Mouse (Mus musculus) adrenal gland, postnatal 36 days (tissue): ENCODE results near the gene Sox2. TPM values are rescaled to one million over a fixed set of nuclear protein-coding genes. Genes with fewer than 3 reads are reported as not detected.

Experiments
- DNase-seq, 2 experiments: peaks; one replicate each; pipeline ENCODE4 v3.0.0; 2021; ENCODE audit warnings: mixed read lengths in 1 of 2
- total RNA-seq, 2 experiments: library from RNA; stranded (reverse); gene quantifications; 2 replicates each; pipeline ENCODE4 v1.2.3; 2021

The Sox2 gene
- total RNA-seq, 2 experiments from 2014 or later: 0.26 to 0.53 TPM

DNA sequence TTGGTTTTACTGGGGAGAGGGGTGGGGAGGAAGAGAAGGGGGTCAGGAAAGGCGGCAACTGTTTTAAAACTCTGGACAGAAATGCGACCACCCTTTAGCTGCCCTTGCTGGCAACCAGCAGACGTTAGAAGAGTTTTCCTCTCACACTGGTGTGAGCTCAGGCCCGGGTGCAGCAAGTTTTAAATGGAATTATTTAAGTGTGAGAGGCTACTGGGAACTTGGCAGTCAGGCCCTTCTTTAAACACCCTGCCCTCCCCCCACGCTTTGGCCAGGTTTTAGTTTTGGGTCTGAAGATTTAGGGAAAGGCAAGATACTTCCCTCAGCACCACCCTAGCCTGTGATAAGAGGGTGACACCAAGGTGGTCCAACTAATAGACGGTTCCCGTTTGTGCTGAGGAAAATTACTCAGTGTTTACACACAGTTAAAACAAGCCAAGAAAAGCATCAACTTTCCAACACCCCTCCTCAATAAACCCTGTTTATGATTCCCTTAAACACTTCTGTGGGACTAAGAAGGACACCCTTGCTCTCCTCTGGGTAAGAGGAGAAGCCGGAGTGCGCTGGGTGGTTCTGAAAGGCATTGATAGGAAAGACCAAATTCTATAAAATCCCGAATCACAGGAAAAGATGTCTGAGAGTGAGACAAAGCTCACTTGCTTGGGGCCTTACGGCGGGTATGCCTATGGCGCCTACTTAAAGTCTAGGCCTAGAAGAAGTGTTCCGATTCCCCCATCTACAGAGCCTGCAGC lies 10.5 kb downstream of the Sox2 start:
- DNase-seq: no peak

DNA sequence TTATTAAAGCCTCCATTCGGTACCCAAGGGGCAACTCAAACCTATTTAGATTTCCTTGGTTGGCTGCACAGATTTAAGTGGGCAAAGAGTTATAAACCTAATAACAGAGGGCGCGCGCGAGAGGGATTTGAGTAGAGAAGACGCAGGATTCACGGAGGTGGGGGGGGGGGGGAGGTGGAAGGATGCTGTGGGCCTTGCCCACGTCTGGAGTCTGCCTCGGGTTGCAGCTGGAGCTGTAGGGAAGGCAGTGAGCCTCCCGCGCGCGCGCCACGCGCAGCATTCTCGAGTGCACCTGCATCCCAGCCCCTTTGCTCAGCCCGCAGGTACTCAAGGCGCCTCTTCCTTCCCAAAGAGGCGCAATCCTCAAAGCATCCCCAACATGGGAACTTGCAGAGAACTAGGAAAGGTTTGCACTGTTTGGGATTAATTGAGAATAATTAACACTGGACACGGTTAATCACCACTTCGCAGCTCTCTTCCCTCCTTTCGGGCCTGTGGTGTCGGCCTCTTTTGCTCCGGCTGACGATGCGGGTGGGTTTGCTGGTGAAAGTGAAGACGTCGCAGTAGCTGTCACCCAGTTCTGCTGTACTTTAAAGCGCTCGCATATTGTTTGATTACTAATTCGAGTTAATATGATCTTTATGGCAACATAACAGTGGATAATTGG lies 11.3 kb downstream of the Sox2 start:
- DNase-seq: no peak

DNA sequence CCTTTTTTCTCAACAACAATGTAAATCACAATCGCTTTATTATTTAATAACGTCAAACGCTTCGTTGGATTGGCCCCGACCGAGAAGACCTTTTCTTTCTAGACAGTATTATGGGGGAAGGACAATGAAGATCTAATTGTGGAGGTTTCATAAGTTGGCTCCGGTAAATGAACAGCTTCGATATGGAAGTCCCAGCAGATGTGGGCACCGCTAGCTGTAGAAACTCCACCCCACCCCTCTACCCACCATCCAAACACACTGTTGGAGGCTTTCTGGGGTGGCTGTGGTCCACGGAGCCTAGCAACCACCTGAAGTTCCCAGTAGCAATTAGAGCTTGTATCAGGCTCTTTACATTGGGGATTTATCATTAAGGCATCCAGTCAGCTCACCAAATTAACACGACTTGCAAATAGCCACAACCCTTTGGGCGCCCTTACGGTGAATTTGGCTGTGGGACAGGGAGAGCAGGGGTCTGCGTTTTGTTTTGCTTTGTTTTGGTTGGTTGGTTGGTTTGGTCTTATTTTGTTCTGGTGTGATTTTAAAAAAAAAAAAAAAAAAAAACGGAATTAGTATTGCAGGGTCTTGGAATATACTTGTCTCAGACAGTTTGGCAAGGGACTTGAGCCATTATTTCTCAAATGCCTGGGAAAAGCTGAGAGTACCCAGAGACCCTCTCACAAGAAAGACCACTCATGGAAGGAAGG lies 12.0 kb downstream of the Sox2 start:
- DNase-seq: no peak

DNA sequence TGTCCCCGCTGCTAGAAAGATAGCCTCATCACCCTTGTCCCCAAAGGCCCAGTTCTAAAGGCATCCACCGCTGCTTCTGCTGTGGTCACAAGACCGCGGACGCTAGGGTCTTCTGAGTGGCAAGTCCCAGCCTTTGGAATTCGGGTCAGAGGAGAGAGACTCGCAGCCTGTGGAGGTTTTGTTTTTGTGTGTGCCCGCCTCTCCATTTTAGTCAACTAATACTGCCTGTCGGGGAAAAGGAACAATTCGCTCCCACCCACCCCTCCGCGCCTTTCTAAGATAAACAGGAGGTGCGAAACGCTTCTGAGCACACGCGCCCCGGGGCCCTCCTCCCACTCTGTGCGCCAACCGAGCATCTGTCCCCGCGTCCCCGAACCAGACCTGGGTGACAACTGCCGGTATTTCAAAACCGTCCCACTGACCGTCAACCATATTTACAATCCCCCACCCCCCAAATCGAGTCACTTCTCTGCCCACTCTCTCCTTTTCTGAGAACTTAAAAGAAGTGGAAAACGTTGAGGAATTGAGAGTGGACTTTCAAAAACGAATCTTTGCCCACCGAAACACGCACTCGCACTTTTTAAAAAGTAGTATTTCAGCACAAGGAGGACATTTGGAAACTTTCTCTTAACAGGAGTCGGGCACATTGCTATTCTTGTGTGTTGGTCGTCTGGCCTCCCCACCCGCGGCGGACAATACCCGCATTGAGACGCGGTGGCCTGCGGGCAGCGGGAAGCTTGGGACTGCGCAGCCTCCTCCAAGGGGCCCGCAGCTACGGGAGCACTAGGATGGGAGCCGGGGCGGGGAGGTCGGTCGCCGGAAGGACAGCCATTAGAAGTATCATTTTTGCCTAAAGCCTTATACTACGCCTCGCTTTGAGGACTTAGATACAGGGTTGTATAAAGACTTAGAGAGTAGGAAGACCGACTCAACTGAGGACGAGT lies 12.8 kb downstream of the Sox2 start:
- DNase-seq: no peak

DNA sequence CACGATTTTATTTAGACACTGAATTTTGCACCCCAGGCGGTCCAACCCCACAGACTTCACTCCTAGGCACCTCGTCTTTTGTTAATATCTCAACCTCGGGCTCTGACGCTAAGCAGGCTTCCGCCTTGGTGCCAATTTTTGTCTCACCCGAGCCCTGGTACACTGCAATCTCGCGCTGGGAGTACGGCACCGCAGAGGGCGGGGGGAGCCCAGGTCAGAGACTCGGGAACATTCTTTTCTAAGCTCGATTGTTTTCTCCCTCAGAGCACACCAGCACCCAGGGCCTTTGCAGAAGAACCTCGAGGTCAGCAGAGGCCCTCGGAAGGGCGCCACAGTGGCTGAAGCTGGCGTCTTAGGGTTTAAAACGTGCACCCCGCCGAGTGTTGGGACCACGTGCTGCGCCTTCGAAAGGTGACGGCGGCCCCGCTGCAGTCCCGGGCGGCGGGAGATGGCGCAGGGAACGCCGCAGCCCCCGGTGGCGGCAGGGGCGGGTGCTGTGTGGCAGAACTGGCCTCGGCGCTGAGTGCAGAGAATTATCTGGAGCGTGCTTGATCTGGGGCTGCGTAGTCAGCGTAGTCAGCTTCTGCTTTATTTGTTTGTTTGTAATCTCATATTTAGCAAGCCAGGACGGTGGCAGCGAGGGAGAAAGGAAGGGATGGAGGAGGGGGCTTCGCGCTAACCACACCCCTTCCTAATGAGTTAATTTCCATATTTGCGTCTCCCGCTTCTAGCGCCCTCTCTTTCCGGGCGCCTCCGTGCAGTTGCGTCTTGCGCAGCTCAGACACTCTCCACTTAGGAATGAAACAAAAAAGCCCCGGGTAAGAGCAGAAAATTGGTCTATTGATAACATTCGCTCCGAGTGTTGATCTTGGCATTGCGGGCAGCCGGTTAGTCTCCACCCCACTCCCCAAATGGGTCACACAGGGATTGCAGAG lies 13.8 kb downstream of the Sox2 start:
- DNase-seq: peak; percentile 12 to 13

DNA sequence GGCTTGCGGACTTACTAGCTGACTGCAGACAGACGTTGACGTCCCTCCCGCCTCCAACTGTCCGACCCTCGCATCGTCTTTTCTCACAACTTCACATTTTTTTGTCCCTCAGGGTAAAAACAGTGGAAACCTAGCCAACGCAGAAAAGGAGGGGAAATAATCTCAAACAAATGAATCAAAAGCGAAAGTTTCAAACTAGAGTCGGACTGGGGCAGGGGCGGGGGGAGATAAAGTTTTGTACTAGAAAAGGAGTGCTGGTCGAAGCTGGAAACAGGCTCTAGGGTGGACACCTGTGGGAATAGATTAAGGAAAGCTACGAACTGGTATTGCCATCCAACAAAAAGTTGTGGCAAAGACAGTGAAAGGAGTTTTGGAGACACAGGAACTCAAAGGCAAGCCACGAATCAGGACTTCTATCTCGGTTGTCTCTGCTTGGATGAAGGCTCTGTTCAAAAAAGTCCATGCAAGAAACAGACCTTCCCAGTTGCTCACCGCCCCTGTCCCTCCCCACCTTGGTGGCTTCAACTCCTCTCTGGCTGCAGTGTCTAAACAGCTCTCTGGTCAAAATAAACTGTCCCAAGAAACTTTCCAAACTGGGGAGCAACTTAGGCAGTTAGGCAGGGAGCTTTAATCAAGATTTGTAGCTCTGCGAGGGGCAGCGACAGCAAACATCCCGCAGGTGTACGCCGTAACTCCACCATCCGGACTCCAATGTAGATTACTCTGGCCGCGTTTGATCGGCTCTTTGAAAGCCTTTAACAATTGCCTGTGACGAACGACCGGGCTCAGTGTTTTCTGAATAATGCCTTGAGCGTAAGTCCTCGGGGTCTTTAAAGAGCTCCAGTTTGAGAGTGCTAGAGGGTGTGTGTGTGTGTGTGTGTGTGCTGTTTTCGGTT lies 14.7 kb downstream of the Sox2 start:
- DNase-seq: no peak

DNA sequence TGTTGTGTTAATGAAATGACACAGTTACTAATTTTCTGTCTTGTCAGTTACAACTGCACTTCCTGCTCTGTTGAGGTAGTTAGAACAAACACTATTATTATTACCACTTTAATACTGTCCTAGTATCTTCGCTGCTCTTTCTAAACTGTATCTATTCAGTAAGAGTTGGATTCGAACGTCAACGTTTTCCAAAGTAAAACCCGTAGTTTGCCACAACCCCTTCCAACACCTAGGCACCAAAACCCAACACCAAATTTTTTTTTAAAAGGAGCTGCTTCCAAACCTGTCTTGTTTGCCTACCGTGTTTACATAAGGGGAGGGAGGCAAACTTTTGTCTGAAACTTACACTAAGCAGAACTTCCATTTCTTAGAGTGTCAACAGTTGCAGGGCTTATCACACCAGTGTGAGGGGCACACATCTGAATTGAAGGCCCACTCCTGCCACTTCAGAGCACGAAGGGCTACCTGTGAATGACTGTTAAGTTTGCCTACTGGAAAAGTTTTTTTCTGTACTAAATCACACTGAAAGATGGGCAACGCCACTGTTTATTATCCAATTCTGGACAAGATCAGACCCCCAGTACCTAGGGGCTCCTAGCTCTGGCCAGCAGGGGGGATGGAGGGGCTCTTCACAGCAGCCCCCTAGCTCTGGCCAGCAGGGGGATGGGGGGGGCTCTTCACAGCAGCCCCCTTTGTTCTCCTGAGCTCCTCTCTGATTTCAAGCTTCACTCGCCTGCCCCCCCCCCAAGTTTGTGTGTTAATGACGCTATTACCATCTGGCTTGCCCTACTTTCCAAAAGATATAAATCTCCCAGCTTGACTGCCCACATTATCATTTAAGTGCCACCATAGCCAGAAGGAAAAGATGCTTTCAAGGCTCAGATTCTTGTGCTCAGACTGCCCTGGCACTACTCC lies 15.8 kb downstream of the Sox2 start:
- no peak for DNase-seq

DNA sequence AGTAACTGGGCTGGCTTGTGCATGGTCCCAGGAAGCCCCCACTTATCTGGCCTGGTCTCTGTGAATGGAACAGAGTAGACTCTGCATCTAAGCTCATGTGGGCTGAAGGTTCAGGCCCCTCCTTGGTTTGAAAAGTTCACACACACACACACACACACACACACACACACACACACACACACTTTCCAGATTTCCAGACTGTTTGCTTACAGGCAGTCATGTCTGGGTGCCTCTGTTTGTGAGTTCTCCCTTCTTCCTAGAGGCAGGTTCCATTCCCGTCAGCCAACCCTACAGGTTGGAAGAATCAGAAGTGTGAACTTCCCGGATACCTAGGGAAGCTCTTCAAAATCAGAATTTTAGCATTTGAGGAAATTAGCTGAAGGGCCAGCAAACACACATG lies 17.0 kb downstream of the Sox2 start:
- no peak for DNase-seq

DNA sequence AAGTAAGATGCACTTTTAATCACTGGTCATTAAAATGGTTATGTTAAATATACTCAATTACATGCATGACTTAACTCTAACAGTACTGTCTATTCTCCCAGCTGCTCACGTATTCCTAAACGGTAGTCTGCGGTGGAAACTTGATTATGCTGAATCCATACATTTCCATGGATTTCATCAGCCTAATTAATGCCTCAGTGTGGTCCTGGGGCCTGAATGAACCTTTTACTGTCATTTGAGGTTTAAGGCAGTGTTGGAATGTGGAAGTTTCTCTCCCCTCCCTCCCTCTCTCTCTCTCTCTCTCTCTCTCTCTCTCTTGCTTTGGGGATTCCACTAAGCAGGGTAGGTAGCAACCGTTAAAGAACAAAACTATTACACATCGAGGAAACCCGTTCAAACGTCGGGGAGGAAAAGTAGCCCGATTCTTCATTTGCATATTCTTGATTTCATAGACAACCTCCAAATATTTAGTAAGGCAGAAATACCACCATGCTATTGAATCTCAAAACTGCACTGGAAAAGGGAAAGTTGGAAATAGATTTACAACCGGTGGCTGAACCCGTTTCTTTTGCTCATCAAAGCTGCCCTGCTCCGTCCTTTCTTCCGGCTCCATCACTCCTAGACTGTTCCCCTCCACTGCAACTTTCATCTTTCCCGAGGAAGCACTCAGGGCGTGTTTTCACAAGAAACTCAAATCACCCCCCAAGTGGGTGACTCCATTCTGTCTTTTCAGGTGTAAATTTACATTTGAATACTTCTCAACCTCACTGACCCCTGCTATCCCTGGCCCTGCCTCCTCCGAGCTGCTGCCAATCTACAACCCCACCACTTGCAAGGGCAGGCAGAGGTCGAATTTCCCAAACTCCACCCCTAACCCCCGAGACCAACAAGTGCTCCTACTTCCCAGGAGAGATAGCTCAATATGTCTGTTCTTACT lies 17.9 kb downstream of the Sox2 start:
- DNase-seq: no peak

DNA sequence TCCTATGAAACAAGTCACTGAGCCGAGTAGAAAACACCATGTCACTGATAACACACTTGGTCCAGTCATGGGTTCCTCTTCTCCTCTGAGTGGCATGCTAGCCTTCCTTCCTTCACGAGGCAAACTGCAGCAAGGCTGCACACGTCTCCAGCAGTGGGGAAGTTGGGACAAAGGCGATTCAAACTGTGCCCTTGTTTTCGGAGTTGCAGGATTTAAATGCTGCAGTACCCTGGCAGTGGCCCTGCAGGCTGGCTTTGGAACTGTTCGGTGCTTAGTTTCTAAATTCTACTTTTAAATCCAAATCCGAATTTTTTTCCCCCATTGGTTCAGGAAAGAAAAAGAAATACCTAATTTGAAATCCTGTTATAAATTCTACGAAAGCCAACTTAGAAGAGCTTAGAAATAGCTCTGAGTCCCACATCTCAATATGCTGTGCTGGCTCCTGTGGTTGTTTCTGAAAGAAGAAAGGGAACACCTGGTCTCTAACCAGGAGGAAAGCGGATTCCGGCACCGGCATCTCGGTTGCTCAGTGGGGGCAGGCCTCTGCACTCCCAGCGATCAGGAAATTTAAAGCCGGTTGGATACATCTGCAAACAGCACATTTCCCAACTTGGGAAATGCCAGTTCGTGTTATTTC lies 20.9 kb downstream of the Sox2 start:
- no peak for DNase-seq

DNA sequence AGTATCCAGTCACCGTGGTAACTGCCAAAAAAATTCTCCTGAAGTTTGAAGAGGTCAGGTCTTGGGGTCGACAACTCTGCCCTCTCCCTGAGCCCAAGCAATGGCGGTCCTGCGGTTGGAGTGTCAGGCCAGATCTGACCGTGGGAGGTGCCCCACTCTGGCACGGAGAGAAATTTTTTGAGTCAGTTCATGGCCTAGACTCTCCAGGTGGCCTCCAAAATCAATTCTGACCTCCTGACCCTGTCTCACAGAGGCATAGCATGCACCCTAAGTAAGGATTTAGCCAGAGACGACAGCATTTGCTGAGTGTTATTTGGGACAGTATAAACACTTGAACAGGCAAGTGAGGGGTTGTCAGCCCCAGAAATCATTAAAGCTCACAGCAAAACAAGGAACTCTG lies 28.6 kb downstream of the Sox2 start:
- DNase-seq: no peak

DNA sequence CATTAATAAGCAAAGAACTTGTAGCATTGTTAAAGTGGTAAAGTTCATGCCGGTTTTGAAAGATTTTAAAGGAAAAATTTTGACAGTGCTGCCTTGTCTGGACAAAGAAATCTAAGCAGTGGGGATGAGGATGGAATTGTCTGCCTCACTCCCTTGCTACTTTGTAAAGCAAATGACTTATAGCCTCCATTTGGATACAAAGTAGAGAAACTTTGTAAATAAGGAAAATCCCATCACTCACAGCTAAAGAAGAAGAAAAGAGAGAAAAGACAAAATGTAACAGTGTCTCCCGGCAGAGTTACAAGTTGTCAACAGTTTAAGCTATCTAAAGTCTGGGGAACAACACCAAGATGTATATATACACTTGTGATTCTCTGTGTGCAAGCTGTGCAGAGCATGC lies 29.2 kb downstream of the Sox2 start:
- no peak for DNase-seq

DNA sequence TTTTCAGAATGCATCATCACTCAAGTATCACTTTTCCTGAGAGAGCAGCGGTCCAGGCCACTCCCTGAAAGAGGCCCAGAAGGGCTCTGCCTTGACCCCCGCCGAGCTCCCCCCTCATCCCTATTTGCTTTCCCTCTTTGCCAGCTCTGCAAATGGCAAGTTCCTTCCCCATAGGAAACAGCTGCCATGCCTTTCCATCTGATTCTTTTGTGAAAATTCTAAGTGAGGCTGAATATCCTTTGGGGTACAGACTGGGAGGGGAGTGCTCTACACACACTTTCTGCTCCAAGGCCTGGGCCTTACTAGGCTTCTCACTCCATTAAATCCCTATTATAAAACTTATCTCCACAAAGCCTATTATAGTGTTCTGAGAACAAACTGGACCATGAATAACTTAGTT lies 29.7 kb downstream of the Sox2 start:
- no peak for DNase-seq

DNA sequence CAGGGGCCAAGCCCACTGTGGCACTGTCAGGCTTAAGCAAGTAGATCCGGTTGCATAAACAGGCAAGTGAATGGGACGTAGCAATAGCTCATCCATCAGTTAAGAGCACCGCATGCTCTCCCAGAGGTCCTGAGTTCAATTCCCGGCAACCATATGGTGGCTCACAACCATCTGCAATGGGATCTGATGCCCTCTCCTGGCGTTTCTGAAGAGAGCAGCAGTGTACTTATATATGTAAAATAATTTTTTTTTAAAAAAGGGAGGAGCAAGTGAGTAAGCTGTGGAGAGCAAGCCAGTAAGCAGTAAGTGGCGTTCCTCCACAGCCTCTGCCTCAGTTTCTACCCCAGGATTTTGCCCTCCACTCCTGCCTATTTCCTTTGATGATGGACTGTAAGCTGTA lies 37.9 kb downstream of the Sox2 start:
- DNase-seq: no peak

DNA sequence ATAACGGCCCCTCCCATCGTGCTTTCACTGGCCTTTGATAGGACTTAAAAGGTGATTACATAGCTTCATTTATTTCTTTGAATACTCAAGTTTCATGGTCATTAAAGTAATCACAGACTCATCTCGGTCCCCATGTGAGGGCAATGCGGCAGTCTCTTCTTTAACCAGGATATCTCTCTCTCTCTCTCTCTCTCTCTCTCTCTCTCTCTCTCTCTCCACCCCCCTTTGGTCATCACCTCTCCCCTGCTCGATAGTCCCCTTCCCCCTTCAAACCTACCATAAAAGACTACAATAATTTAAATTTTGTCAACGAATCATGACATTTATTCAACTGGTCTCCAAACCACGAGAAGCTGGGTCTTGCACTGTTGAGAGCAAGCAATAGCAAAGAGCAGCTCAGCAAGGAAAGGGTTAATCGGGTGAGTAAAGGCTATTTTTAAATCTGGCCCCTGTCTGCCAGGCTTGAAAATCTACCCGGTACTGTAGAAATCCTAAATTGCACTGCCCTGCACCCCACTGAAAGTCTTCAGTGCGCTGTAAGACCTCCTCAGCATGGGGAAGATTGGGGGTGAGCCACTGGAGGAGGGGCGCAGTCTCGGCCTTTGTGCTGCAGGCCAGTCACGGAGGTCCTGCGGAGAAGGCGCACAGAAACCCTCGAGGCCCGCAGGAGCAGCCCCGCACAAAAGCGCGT lies 41.6 kb downstream of the Sox2 start:
- peak in 1 of 2 experiments; percentile 5 for DNase-seq

DNA sequence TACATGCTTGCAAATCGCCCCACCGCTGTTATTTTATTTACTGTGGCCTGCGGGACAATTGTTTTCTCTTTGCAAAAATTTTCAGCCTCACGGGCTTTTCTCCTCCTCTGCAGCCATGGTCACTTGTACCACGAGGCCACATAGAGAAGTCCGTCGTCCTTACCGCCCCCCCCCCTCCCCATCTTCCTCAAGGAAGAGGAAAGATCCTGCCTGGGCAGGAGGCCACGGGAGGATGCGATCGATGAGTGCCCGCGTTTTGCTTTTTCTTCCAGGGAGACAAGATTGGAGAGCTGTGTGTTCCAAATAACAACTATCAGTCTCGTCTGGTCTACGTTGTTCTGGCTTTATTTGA lies 42.2 kb downstream of the Sox2 start:
- DNase-seq: no peak
